Mouse (Mus musculus): Measurements from ENCODE around the gene Neurl1a. TPM values are rescaled to one million over a fixed set of nuclear protein-coding genes. Genes with fewer than 3 reads are reported as not detected.

Neurl1a gene
- polyA plus RNA-seq, 1 experiment = 0.98 TPM

DNA sequence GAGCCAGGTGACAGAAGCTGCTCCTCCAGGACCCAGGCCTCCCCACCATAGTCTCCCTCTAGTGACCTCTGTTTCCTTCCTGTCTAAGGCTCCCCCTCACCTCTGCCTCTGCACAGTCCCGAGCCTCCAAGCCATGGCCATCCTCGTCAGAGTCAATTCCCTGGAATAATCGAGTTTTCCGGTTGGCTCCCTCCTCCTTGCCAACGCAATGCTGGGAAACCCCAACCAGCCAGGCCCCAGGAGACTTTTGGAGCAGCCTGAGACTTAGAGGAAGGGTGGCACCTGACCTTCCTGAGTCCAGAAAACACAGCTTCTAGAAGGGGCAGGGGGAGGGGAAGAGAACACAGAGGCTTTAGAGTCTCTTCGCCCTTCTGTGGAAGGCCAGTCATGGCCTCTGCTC, 72.3 kb downstream of the Neurl1a start:
- peaks cover 9% of the 10 kb centered on the region for H3K4me1 ChIP-seq
- no peak overlapping the region for H3K4me3 ChIP-seq (replicated peaks)
- H3K9me3 ChIP-seq = peaks cover 9% of the 10 kb centered on the region; the same call in 1 of the 2 replicates
- no peaks in the 10 kb centered on the region for H3K36me3 ChIP-seq (replicated peaks; ENCODE audit: low read length)
- H3K27me3 ChIP-seq (replicated peaks) = peaks cover 90% of the 10 kb centered on the region
- TF ChIP-seq FLI1 (IDR thresholded peaks at IDR 0.05; ENCODE audit: low read length) (no peak), GATA1 (IDR thresholded peaks at IDR 0.05; ENCODE audit: borderline replicate concordance, low read length) (no peak)

GRCm38 (mm10) chr19:47253053-47253628, 74.5 kb downstream of the Neurl1a start:
- Histone ChIP-seq H3K9me3 (peaks cover 9% of the 10 kb centered on the region; the same call in 1 of the 2 replicates), H3K4me1 (peaks cover 9% of the 10 kb centered on the region), H3K4me3 (replicated peaks) (peak overlapping the region; percentile 53), H3K36me3 (replicated peaks; ENCODE audit: low read length) (no peaks in the 10 kb centered on the region), H3K27me3 (replicated peaks) (peaks cover 91% of the 10 kb centered on the region)
- no peak for TF ChIP-seq GATA1 (IDR thresholded peaks at IDR 0.05; ENCODE audit: borderline replicate concordance, low read length)
- TF ChIP-seq FLI1 (IDR thresholded peaks at IDR 0.05; ENCODE audit: low read length) = no peak

- peaks cover 9% of the 10 kb centered on the region for H3K4me1 ChIP-seq
- no peaks in the 10 kb centered on the region for H3K36me3 ChIP-seq (replicated peaks; ENCODE audit: low read length)
- H3K4me3 ChIP-seq (replicated peaks) = no peak overlapping the region
Observed at GRCm38 (mm10) chr19:47255036-47255435, 76.4 kb downstream of the Neurl1a start.

GRCm38 (mm10) chr19:47255919-47256318, 77.3 kb downstream of the Neurl1a start:
- Histone ChIP-seq H3K27me3 (replicated peaks) (peaks cover 83% of the 10 kb centered on the region), H3K4me1 (peaks cover 9% of the 10 kb centered on the region), H3K4me3 (replicated peaks) (no peak overlapping the region), H3K36me3 (replicated peaks; ENCODE audit: low read length) (no peaks in the 10 kb centered on the region), H3K9me3 (peaks cover 9% of the 10 kb centered on the region; the same call in 1 of the 2 replicates)
- TF ChIP-seq FLI1 (IDR thresholded peaks at IDR 0.05; ENCODE audit: low read length) = no peak
- TF ChIP-seq GATA1 (IDR thresholded peaks at IDR 0.05; ENCODE audit: borderline replicate concordance, low read length) = no peak

More at GRCm38 (mm10) chr19:47255036-47255435, 76.4 kb downstream of the Neurl1a start:
- peaks cover 86% of the 10 kb centered on the region for H3K27me3 ChIP-seq (replicated peaks)
- peaks cover 9% of the 10 kb centered on the region; the same call in 1 of the 2 replicates for H3K9me3 ChIP-seq
- TF ChIP-seq GATA1 (IDR thresholded peaks at IDR 0.05; ENCODE audit: borderline replicate concordance, low read length) (no peak), FLI1 (IDR thresholded peaks at IDR 0.05; ENCODE audit: low read length) (no peak)

DNA sequence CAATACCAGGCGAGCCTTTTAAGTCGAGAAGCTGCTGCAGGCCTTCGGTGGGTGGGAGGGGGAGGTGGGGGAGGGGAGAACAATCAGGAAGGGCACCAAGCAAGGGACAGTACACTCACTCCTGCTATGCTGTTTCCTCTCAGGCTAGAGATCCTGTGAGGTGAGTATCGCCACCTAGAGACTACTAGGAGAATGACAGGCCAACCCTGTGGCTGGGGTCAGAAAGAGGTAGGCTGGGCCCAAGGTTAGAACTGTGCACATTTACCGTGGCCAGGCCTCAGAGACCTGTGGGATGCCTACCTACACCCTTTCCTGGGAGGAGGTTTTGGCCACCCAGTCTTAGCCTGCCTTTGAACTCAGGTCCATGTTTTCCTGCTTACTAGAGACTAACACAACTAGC, 81.0 kb downstream of the Neurl1a start:
- no peaks in the 10 kb centered on the region for H3K36me3 ChIP-seq (replicated peaks; ENCODE audit: low read length)
- no peak for TF ChIP-seq GATA1 (IDR thresholded peaks at IDR 0.05; ENCODE audit: borderline replicate concordance, low read length)
- TF ChIP-seq FLI1 (IDR thresholded peaks at IDR 0.05; ENCODE audit: low read length) = no peak
- H3K4me3 ChIP-seq (replicated peaks) = no peak overlapping the region
- H3K27me3 ChIP-seq (replicated peaks) = peaks cover 55% of the 10 kb centered on the region
- H3K9me3 ChIP-seq = no peaks in the 10 kb centered on the region
- 0 out of 2 replicates have a peak, but pooled peaks cover 3% of the 10 kb centered on the region for H3K4me1 ChIP-seq

DNA sequence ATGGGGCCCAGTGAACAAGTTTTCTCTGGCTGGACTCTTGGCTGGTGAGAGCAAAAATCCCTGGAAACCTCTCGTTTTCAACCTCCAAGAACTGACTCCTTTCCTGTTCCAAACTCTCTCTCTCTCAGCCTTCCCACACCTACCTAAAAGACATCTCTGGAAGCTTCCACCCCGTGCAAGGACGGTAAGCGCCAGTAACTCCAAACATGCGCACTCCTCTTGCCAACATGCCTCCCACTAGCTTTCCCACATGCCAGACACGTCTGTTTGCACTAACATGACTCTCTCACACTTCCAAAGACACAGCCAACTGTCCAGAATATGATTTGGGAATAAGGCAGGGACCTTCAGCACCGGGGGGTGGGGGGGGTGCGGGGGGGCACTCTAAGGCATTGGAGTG, 82.6 kb downstream of the Neurl1a start:
- Histone ChIP-seq H3K27me3 (replicated peaks) (peaks cover 44% of the 10 kb centered on the region), H3K36me3 (replicated peaks; ENCODE audit: low read length) (no peaks in the 10 kb centered on the region), H3K4me3 (replicated peaks) (no peak overlapping the region), H3K4me1 (0 out of 2 replicates have a peak, but pooled peaks cover 3% of the 10 kb centered on the region), H3K9me3 (no peaks in the 10 kb centered on the region)
- TF ChIP-seq GATA1 (IDR thresholded peaks at IDR 0.05; ENCODE audit: borderline replicate concordance, low read length) (no peak), FLI1 (IDR thresholded peaks at IDR 0.05; ENCODE audit: low read length) (no peak)

DNA sequence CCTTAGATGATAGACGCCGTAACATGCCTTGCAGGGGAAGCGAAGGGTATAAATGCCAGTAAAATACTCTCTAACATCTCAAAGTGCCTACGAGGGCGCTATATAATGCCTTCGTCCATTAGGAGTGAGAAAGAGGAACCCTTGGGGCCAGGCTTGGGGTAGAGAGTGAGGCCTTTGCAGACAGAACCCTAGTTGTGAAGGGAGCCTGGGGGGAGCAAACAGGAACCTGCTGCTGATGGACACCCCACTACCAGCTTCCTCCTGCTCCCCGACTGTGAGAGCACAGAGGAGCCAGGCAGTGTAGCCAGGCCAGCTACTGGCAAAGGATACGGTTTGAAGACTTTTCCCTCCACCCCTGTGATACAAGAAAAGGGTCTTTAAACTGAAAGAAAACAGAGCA, 85.0 kb downstream of the Neurl1a start:
- H3K9me3 ChIP-seq = no peaks in the 10 kb centered on the region
- no peak overlapping the region for H3K4me3 ChIP-seq (replicated peaks)
- H3K4me1 ChIP-seq = 0 out of 2 replicates have a peak, but pooled peaks cover 3% of the 10 kb centered on the region
- no peaks in the 10 kb centered on the region for H3K36me3 ChIP-seq (replicated peaks; ENCODE audit: low read length)
- TF ChIP-seq FLI1 (IDR thresholded peaks at IDR 0.05; ENCODE audit: low read length) (no peak), GATA1 (IDR thresholded peaks at IDR 0.05; ENCODE audit: borderline replicate concordance, low read length) (no peak)
- H3K27me3 ChIP-seq (replicated peaks) = peaks cover 33% of the 10 kb centered on the region

DNA sequence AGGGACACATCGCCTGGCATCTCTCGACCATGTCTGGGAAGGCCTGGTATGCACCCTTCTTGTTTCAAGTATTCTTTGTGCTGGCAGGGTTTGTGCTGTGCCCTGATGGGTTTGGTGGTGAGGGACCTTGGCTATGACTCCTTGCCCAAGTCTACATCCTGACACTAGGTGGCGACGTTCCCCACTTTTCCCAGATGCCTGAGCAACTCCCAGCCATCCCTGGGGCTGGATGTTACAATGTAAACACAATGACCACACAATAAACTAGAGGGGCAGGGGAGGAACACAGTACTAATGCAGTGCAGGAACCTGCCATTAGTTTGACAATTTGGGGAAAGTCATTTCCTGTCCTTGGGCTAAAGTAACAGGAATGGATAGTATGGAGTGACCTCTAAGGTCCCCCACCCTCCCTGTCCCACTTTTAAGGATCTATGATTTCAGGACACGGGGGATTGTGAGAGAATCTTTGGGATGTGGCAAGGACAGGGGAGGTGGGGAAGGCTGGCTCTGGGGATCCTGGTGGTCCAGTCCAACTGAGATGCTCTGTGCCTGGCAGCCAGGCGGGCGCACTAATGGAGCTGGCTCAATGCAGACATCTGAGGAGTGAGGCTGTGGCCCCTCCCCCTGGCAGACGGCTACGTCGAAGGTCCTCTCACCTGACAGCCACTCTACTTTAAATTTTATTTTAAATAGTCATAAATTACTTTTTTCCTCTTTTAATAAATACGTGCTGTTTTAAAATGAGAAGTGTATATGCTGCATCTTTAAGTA, 85.9 kb downstream of the Neurl1a start:
- Histone ChIP-seq H3K36me3 (replicated peaks; ENCODE audit: low read length) (no peaks in the 10 kb centered on the region), H3K27me3 (replicated peaks) (peaks cover 31% of the 10 kb centered on the region), H3K4me1 (0 out of 2 replicates have a peak, but pooled peaks cover 3% of the 10 kb centered on the region), H3K4me3 (replicated peaks) (no peak overlapping the region), H3K9me3 (no peaks in the 10 kb centered on the region)
- TF ChIP-seq GATA1 (IDR thresholded peaks at IDR 0.05; ENCODE audit: borderline replicate concordance, low read length) = no peak
- TF ChIP-seq FLI1 (IDR thresholded peaks at IDR 0.05; ENCODE audit: low read length) = no peak

DNA sequence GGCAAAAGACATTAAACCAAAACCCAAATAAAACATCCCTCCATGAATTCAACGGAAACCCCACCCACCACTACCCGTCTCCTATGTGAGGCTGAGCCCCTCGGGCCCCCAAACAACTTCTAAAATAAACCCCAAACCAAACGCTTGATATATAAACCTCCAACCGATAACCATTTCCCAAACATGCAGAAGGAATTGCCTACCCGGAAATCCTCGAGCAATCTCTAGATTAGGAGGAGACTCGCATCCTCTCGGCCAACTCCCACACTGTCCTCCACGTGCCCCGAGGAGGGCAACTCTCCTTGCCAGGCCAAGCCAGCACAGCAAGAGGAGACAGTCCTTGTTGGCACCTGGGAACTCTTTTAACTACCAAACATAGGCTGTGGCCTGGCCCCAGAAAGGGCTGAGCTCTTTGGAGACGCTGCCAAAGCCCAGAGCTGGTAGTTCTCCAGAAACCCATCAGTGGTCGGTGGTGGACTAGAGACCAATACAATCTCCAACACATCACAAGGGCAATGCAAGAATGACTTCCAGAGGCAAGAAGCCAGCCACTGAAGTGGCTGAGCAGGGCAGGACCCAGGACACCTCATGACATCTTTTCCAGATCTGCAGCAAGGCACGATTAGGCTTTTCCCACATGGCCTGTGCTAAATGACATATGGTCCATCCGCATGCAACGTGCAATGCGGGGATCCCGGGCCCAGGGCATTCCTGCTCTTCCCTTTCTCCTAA, 87.6 kb downstream of the Neurl1a start:
- no peak overlapping the region for H3K4me3 ChIP-seq (replicated peaks)

More for the DNA sequence above, 87.6 kb downstream of the Neurl1a start:
- H3K27me3 ChIP-seq (replicated peaks) = peaks cover 37% of the 10 kb centered on the region
- H3K9me3 ChIP-seq = no peaks in the 10 kb centered on the region
- TF ChIP-seq GATA1 (IDR thresholded peaks at IDR 0.05; ENCODE audit: borderline replicate concordance, low read length) (no peak), FLI1 (IDR thresholded peaks at IDR 0.05; ENCODE audit: low read length) (no peak)
- 0 out of 2 replicates have a peak, but pooled peaks cover 3% of the 10 kb centered on the region for H3K4me1 ChIP-seq
- no peaks in the 10 kb centered on the region for H3K36me3 ChIP-seq (replicated peaks; ENCODE audit: low read length)

All from megakaryocyte, embryonic 14.5 days (primary cell).